ENCODE assay signal across 8 mouse cellular contexts in genomic region chr4:150033261-150033671, GRCm38 (mm10). TPM values are rescaled to one million over a fixed set of nuclear protein-coding genes. Genes with fewer than 3 reads are reported as not detected.
DNase-seq lines count a peak whose midpoint lies in the region; ATAC-seq lines count a peak whose summit lies in the region.

No protein-coding gene starts in this region.

- 0 out of 2 replicates have a peak overlapping the region, but pooled peaks have one; percentile 17 for H3K9ac ChIP-seq in heart, embryonic 12.5 days
- peak overlapping the region; percentile 59 for H3K9ac ChIP-seq in heart, embryonic 13.5 days

- no peaks in the 10 kb centered on the region for H3K36me3 ChIP-seq in heart, embryonic 12.5 days
- no peaks in the 10 kb centered on the region for H3K36me3 ChIP-seq in heart, embryonic 13.5 days

- H3K27ac ChIP-seq in heart, embryonic 12.5 days (ENCODE audit: poor library complexity, severe bottlenecking): no peak overlapping the region
- no peak overlapping the region for H3K27ac ChIP-seq in heart, embryonic 13.5 days (replicated peaks)

- no peak for DNase-seq in heart, adult 8-10 months (ENCODE audit: low spot score)
- peak; percentile 42 to 44 for DNase-seq in cerebellum, postnatal 14 days
- DNase-seq in mesoderm, embryonic 11.5 days (ENCODE audit: low read depth, low spot score): peak; percentile 65
- no peak for DNase-seq in MN1 (ENCODE audit: low spot score)
- DNase-seq in urinary bladder, postnatal 4 days (ENCODE audit: low spot score in 2 of 2): no peak

- 0 out of 2 replicates have a peak, but pooled peaks have one; percentile 26 for ATAC-seq in heart, embryonic 12.5 days (ENCODE audit: insufficient number of reproducible peaks, low FRiP score)
- ATAC-seq in heart, embryonic 13.5 days (ENCODE audit: extremely low read depth, insufficient number of reproducible peaks, low FRiP score, low TSS enrichment): no peak
- no peak for ATAC-seq in erythroblast, adult 5-6 weeks (replicated peaks; ENCODE audit: low FRiP score, poor library complexity, severe bottlenecking)

- H3K4me1 ChIP-seq in heart, embryonic 12.5 days (replicated peaks): peaks cover 31% of the 10 kb centered on the region
- H3K4me1 ChIP-seq in heart, embryonic 13.5 days: peaks cover 36% of the 10 kb centered on the region

- peaks cover 63% of the 10 kb centered on the region for H3K27me3 ChIP-seq in heart, embryonic 12.5 days (replicated peaks)
- peaks cover 84% of the 10 kb centered on the region for H3K27me3 ChIP-seq in heart, embryonic 13.5 days (replicated peaks)

- H3K4me3 ChIP-seq in heart, embryonic 12.5 days: peak overlapping the region; percentile 32
- peak overlapping the region; percentile 42 for H3K4me3 ChIP-seq in heart, embryonic 13.5 days

- no peaks in the 10 kb centered on the region for H3K9me3 ChIP-seq in heart, embryonic 12.5 days (replicated peaks)
- no peaks in the 10 kb centered on the region for H3K9me3 ChIP-seq in heart, embryonic 13.5 days

- H3K4me2 ChIP-seq in heart, embryonic 12.5 days: peak overlapping the region; percentile 68
- H3K4me2 ChIP-seq in heart, embryonic 13.5 days: peak overlapping the region; percentile 67

- under 1% methylated on average over 31 of the region's 31 CpGs for WGBS in heart, embryonic 12.5 days
- WGBS in heart, embryonic 13.5 days: 3% methylated on average over 28 of the region's 31 CpGs

RNA-seq across cellular contexts. Expression of gene H6pd, which starts 24.4 kb away (rescaled TPM):
- 11.4 and 12.7 TPM in 2 replicates for polyA plus RNA-seq in heart, embryonic 12.5 days (2016; fragmentation: Nextera tagmentation; extraction: Ambion mirVana)
- total RNA-seq in heart, adult 8-10 months (2022): 10 to 100 TPM; 37.5 to 44.8 (median 41.2) TPM
- polyA plus RNA-seq in heart, embryonic 13.5 days (2015; fragmentation: Nextera tagmentation; extraction: Ambion mirVana): 10.2 and 10.6 TPM in 2 replicates
- total RNA-seq in erythroblast, adult 5-6 weeks (2015; ENCODE audit: low replicate concordance): 4.8 and 6.5 TPM in 2 replicates
- total RNA-seq in erythroblast, adult 5-6 weeks (2017; ENCODE audit: low replicate concordance): 4.2 and 7.0 TPM in 2 replicates

RNA-seq across cellular contexts. Expression of gene Gpr157, which starts 53.9 kb away (rescaled TPM):
- polyA plus RNA-seq in heart, embryonic 12.5 days (2016; fragmentation: Nextera tagmentation; extraction: Ambion mirVana): 2.1 and 2.2 TPM in 2 replicates
- 10 to 100 TPM; 28.8 to 42.7 (median 39.0) TPM for total RNA-seq in heart, adult 8-10 months (2022)
- 2.6 and 2.7 TPM in 2 replicates for polyA plus RNA-seq in heart, embryonic 13.5 days (2015; fragmentation: Nextera tagmentation; extraction: Ambion mirVana)
- total RNA-seq in erythroblast, adult 5-6 weeks (2015; ENCODE audit: low replicate concordance): 0.19 and 2.1 TPM in 2 replicates
- 0.43 and 0.98 TPM in 2 replicates for total RNA-seq in erythroblast, adult 5-6 weeks (2017; ENCODE audit: low replicate concordance)

Comparison
In these comparisons a context has a peak if more than half of its experiments do, and no peak if none do; other contexts are left out.
1. DNase-seq: peak in cerebellum, postnatal 14 days (2 of 2) and mesoderm, embryonic 11.5 days (single experiment); none in heart, adult 8-10 months (single experiment), MN1 (single experiment) and urinary bladder, postnatal 4 days (0 of 2).
2. RNA of gene H6pd, which starts 24.4 kb away (total RNA-seq): 37.5 to 44.8 TPM in heart, adult 8-10 months; 4.2 to 7.0 TPM in erythroblast, adult 5-6 weeks; every median in the first group is over 4 times any median in the second.
3. RNA of gene Gpr157, which starts 53.9 kb away (total RNA-seq): 28.8 to 42.7 TPM in heart, adult 8-10 months; 0.19 to 2.1 TPM in erythroblast, adult 5-6 weeks; every median in the first group is over 4 times any median in the second.